Mouse (Mus musculus) heart, embryonic 16.5 days (tissue): ENCODE data around the gene Defb23. TPM values are rescaled to one million over a fixed set of nuclear protein-coding genes. Genes with fewer than 3 reads are reported as not detected.
A peak's percentile ranks its signal among the peaks of the same experiment; 100 is the strongest.
"Not testable (repeated sequence)": the region's sequence is repeated elsewhere in the genome, so short reads cannot be mapped to it uniquely, and the experiment has no call there.

Experiments
- ATAC-seq: fragments of 200-750 bp; cut with Nextera tagmentation; replicated peaks from 2 replicates; pipeline ENCODE4 v1.8.0; 2017; ENCODE audit warnings: moderate number of reproducible peaks; ENCODE audit not compliant: insufficient read depth, low FRiP score; ENCODE audit errors: extremely low read depth
- H3K27ac ChIP-seq: fragments of 300-500 bp; sonication (generic); 2 replicates; pipeline ENCODE4 v1.5.1; 2014; ENCODE audit warnings: mild to moderate bottlenecking, low read length, control low read depth, moderate library complexity
- H3K27me3 ChIP-seq: fragments of 300-500 bp; sonication (generic); 2 replicates; pipeline ENCODE4 v1.6.1; 2014; ENCODE audit warnings: low read length, mixed read lengths; ENCODE audit not compliant: control insufficient read depth, insufficient read depth
- H3K36me3 ChIP-seq: fragments of 300-500 bp; sonication (generic); 2 replicates; pipeline ENCODE4 v1.6.1; 2014; ENCODE audit not compliant: control insufficient read depth, insufficient read depth
- H3K4me1 ChIP-seq: fragments of 300-500 bp; sonication (generic); 2 replicates; pipeline ENCODE4 v1.6.1; 2014; ENCODE audit warnings: low read length, mixed read lengths; ENCODE audit not compliant: control insufficient read depth, insufficient read depth
- H3K4me2 ChIP-seq: fragments of 300-500 bp; sonication (generic); 2 replicates; pipeline ENCODE4 v1.6.1; 2014; ENCODE audit warnings: low read depth, mild to moderate bottlenecking, control low read depth, low read length
- H3K4me3 ChIP-seq: fragments of 300-500 bp; sonication (generic); 2 replicates; pipeline ENCODE4 v1.5.1; 2014; ENCODE audit warnings: mild to moderate bottlenecking, control low read depth, low read length
- H3K9ac ChIP-seq: fragments of 300-500 bp; sonication (generic); 2 replicates; pipeline ENCODE4 v1.6.1; 2014; ENCODE audit warnings: low read length, control low read depth
- H3K9me3 ChIP-seq: fragments of 300-500 bp; sonication (generic); replicated peaks from 2 replicates; pipeline ENCODE4 v1.6.1; 2016; ENCODE audit warnings: low read length; ENCODE audit not compliant: control insufficient read depth
- whole genome bisulfite sequencing: fragments of 180-500 bp; shearing (Covaris S2); extraction: QIAGEN DNeasy Blood & Tissue Kit; methylation state at CpG from one replicate; pipeline ENCODE4 v1.1.7; 2014; 5-methylcytosine and 5-hydroxymethylcytosine counted together
- polyA plus RNA-seq: library from polyadenylated mRNA; unstranded; fragments of >200 nt; fragmentation: Nextera tagmentation; extraction: Ambion mirVana; gene quantifications from 2 replicates; pipeline ENCODE4 v1.2.1, GENCODE M21; 2015

Defb23 gene
- polyA plus RNA-seq, 1 experiment from 2014 or later, result not detected

- no peak overlapping the region for H3K27ac ChIP-seq
- no peaks in the 10 kb centered on the region for H3K27me3 ChIP-seq
- no peak for ATAC-seq
- H3K36me3 ChIP-seq, result no peaks in the 10 kb centered on the region
- H3K4me3 ChIP-seq, result no peak overlapping the region
- no peak overlapping the region for H3K4me2 ChIP-seq
- WGBS, result 43% methylated on average over 2 of the region's 2 CpGs
- no peak overlapping the region for H3K9ac ChIP-seq
- no peaks in the 10 kb centered on the region for H3K9me3 ChIP-seq
- H3K4me1 ChIP-seq, result peaks cover 13% of the 10 kb centered on the region
Observed at GRCm38 (mm10) chr2:152446642-152447041, 17.8 kb downstream of the Defb23 start.

GRCm38 (mm10) chr2:152443281-152443680 lies 21.1 kb downstream of the Defb23 start:
- 77% methylated on average over 8 of the region's 8 CpGs for WGBS
- H3K9me3 ChIP-seq, result no peaks in the 10 kb centered on the region
- no peaks in the 10 kb centered on the region for H3K36me3 ChIP-seq
- H3K4me1 ChIP-seq, result peaks cover 13% of the 10 kb centered on the region
- H3K9ac ChIP-seq, result no peak overlapping the region
- no peak for ATAC-seq
- no peak overlapping the region for H3K4me3 ChIP-seq
- H3K27ac ChIP-seq, result no peak overlapping the region
- H3K4me2 ChIP-seq, result no peak overlapping the region
- no peaks in the 10 kb centered on the region for H3K27me3 ChIP-seq

GRCm38 (mm10) chr2:152442322-152442721 lies 22.1 kb downstream of the Defb23 start:
- Histone ChIP-seq H3K27me3 (no peaks in the 10 kb centered on the region), H3K4me1 (peaks cover 13% of the 10 kb centered on the region), H3K4me2 (no peak overlapping the region), H3K9ac (no peak overlapping the region), H3K4me3 (no peak overlapping the region), H3K9me3 (no peaks in the 10 kb centered on the region), H3K36me3 (no peaks in the 10 kb centered on the region), H3K27ac (no peak overlapping the region)
- 81% methylated on average over 4 of the region's 4 CpGs for WGBS
- no peak for ATAC-seq

GRCm38 (mm10) chr2:152439833-152440232 lies 24.6 kb downstream of the Defb23 start:
- Histone ChIP-seq H3K4me2 (no peak overlapping the region), H3K27ac (no peak overlapping the region), H3K4me1 (peaks cover 20% of the 10 kb centered on the region), H3K27me3 (no peaks in the 10 kb centered on the region), H3K9ac (no peak overlapping the region), H3K9me3 (no peaks in the 10 kb centered on the region), H3K36me3 (no peaks in the 10 kb centered on the region), H3K4me3 (no peak overlapping the region)
- no peak for ATAC-seq
- 82% methylated on average over 2 of the region's 2 CpGs for WGBS

GRCm38 (mm10) chr2:152438963-152439362 lies 25.5 kb downstream of the Defb23 start:
- H3K27ac ChIP-seq, result no peak overlapping the region

GRCm38 (mm10) chr2:152436983-152437860 lies 27.2 kb downstream of the Defb23 start:
- Histone ChIP-seq H3K4me2 (peak overlapping the region; percentile 77), H3K4me1 (peaks cover 18% of the 10 kb centered on the region), H3K36me3 (no peaks in the 10 kb centered on the region), H3K9ac (peak overlapping the region; percentile 78), H3K27me3 (no peaks in the 10 kb centered on the region), H3K9me3 (no peaks in the 10 kb centered on the region), H3K4me3 (peak overlapping the region; percentile 43), H3K27ac (peak overlapping the region; percentile 97)
- ATAC-seq, result peak; percentile 75
- 3% methylated on average over 23 of the region's 23 CpGs for WGBS

More at GRCm38 (mm10) chr2:152438963-152439362, 25.5 kb downstream of the Defb23 start:
- Histone ChIP-seq H3K4me2 (no peak overlapping the region), H3K9ac (no peak overlapping the region), H3K4me3 (no peak overlapping the region), H3K4me1 (peaks cover 18% of the 10 kb centered on the region), H3K9me3 (no peaks in the 10 kb centered on the region), H3K36me3 (no peaks in the 10 kb centered on the region), H3K27me3 (no peaks in the 10 kb centered on the region)
- WGBS, result 78% methylated on average over 1 of the region's 1 CpGs
- no peak for ATAC-seq

GRCm38 (mm10) chr2:152436405-152436901 lies 28.0 kb downstream of the Defb23 start:
- H3K4me3 ChIP-seq, result no peak overlapping the region
- WGBS, result 37% methylated on average over 7 of the region's 7 CpGs
- peak; percentile 88 for ATAC-seq
- H3K27me3 ChIP-seq, result no peaks in the 10 kb centered on the region
- H3K4me1 ChIP-seq, result peaks cover 18% of the 10 kb centered on the region
- H3K9ac ChIP-seq, result peak overlapping the region; percentile 78
- H3K4me2 ChIP-seq, result peak overlapping the region; percentile 77
- H3K9me3 ChIP-seq, result no peaks in the 10 kb centered on the region
- H3K36me3 ChIP-seq, result no peaks in the 10 kb centered on the region
- H3K27ac ChIP-seq, result peak overlapping the region; percentile 97

- H3K27me3 ChIP-seq, H3K9me3 ChIP-seq, H3K4me2 ChIP-seq, H3K27ac ChIP-seq, ATAC-seq, H3K4me3 ChIP-seq, H3K36me3 ChIP-seq, H3K4me1 ChIP-seq, H3K9ac ChIP-seq: not testable (repeated sequence)
- 90% methylated on average over 2 of the region's 2 CpGs for WGBS
Observed at GRCm38 (mm10) chr2:152428481-152428880, 35.9 kb downstream of the Defb23 start.

GRCm38 (mm10) chr2:152427493-152427892 lies 36.9 kb downstream of the Defb23 start:
- H3K4me1 ChIP-seq, result peaks cover 6% of the 10 kb centered on the region; the same call in 1 of the 2 replicates
- H3K27me3 ChIP-seq, result no peaks in the 10 kb centered on the region
- 17% methylated on average over 12 of the region's 12 CpGs for WGBS
- H3K4me2 ChIP-seq, result peak overlapping the region; percentile 52
- H3K36me3 ChIP-seq, result no peaks in the 10 kb centered on the region
- H3K27ac ChIP-seq, result no peak overlapping the region
- ATAC-seq, result no peak
- H3K4me3 ChIP-seq, result peak overlapping the region; percentile 14; the same call in 1 of the 2 replicates
- peaks cover 3% of the 10 kb centered on the region; the same call in 1 of the 2 replicates for H3K9me3 ChIP-seq
- H3K9ac ChIP-seq, result peak overlapping the region; percentile 38
